Mouse (Mus musculus) Muller cell, postnatal 12 days (primary cell): ENCODE data around the gene Cit.

ENCODE experiments used
- DNase-seq: peaks from one replicate; pipeline ENCODE4 v3.0.0-alpha.2; 2015; ENCODE audit errors: inconsistent ontology term

The Cit gene

GRCm38 (mm10) chr5:115851029-115851365 lies 5.9 kb downstream of the Cit start:
- no peak for DNase-seq

GRCm38 (mm10) chr5:115852431-115852830 lies 7.4 kb downstream of the Cit start:
- DNase-seq, result peak; percentile 85

- DNase-seq, result no peak
These were observed 8.6 kb downstream of the Cit start for GRCm38 (mm10) chr5:115853691-115854090.

- no peak for DNase-seq
These were observed 9.3 kb downstream of the Cit start for GRCm38 (mm10) chr5:115854370-115854769.

GRCm38 (mm10) chr5:115858652-115859051 lies 13.6 kb downstream of the Cit start:
- DNase-seq, result no peak

- DNase-seq, result peak; percentile 70
These were observed 14.4 kb downstream of the Cit start for GRCm38 (mm10) chr5:115859461-115859860.

- no peak for DNase-seq
These were observed 16.9 kb downstream of the Cit start for GRCm38 (mm10) chr5:115861991-115862390.

GRCm38 (mm10) chr5:115862439-115862838 lies 17.4 kb downstream of the Cit start:
- DNase-seq, result no peak

GRCm38 (mm10) chr5:115866296-115866695 lies 21.2 kb downstream of the Cit start:
- no peak for DNase-seq

GRCm38 (mm10) chr5:115868540-115868939 lies 23.5 kb downstream of the Cit start:
- DNase-seq, result no peak

- no peak for DNase-seq
These were observed 24.1 kb downstream of the Cit start for GRCm38 (mm10) chr5:115869198-115869597.

- DNase-seq, result no peak
These were observed 26.1 kb downstream of the Cit start for GRCm38 (mm10) chr5:115871153-115871552.

- no peak for DNase-seq
These were observed 27.0 kb downstream of the Cit start for GRCm38 (mm10) chr5:115872106-115872505.

GRCm38 (mm10) chr5:115872956-115873355 lies 27.9 kb downstream of the Cit start:
- DNase-seq, result no peak

- DNase-seq, result no peak
These were observed 32.3 kb downstream of the Cit start for GRCm38 (mm10) chr5:115877425-115877824.

- DNase-seq, result no peak
These were observed 37.1 kb downstream of the Cit start for GRCm38 (mm10) chr5:115882165-115882564.

- no peak for DNase-seq
These were observed 39.4 kb downstream of the Cit start for GRCm38 (mm10) chr5:115884429-115884828.

- no peak for DNase-seq
These were observed 48.7 kb downstream of the Cit start for GRCm38 (mm10) chr5:115893772-115894171.

- DNase-seq, result no peak
These were observed 52.0 kb downstream of the Cit start for GRCm38 (mm10) chr5:115897036-115897435.

- DNase-seq, result peak; percentile 71
These were observed 62.2 kb downstream of the Cit start for GRCm38 (mm10) chr5:115907037-115908009.

GRCm38 (mm10) chr5:115908251-115908650 lies 63.2 kb downstream of the Cit start:
- DNase-seq, result peak; percentile 5

- DNase-seq, result no peak
These were observed 63.6 kb downstream of the Cit start for GRCm38 (mm10) chr5:115908699-115909098.

- DNase-seq, result peak; percentile 46
These were observed 64.0 kb downstream of the Cit start for GRCm38 (mm10) chr5:115909106-115909505.
